Mouse (Mus musculus) ovary, postnatal 14 days (tissue): Measurements from ENCODE around the gene Cir1.

Experiments used
- DNase-seq: peaks from one replicate; pipeline ENCODE4 v3.0.0; 2022; ENCODE audit warnings: low spot score

Gene Cir1

DNA sequence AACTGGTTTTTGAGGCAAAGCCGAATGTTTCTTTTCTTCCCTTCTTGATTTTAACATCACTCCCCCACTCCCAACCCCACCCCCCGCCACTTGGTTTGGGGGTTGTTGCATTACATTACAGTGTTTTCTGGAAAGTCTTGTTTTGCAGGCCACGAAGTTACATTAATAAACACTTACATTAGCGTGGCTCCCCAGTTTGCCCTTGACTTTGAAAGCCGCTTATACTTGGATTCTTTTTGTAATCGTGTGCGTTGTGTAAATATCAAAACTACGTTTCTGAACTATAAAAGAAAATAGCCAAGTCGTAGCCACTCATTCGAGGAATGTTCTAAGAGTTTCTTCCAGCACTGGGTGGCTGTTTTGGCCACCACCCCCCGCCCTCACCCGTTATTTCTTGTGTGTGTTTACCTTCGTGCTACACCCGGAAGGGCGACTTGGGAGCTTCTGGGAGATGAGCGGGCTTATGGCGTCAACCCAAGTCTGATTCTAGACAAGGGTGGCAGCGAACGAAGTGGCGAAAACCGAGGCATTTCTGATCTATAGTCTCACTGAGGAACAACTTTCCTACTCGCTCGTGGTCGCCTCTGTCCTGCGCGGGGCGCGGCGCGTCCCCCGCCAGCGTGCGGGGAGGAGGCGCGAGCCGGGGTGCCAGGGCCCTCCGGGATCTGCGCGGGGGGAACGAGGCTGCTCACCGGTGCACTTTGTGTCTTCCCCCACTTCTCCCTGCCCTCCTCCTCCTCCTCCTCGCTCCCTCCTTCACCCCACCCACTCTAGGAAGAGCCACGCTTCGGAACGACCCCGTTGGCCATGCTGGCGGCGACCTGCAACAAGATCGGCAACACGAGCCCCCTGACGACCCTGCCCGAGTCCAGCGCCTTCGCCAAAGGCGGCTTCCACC is 39.9 kb downstream of the Cir1 start:
- DNase-seq = no peak

DNA sequence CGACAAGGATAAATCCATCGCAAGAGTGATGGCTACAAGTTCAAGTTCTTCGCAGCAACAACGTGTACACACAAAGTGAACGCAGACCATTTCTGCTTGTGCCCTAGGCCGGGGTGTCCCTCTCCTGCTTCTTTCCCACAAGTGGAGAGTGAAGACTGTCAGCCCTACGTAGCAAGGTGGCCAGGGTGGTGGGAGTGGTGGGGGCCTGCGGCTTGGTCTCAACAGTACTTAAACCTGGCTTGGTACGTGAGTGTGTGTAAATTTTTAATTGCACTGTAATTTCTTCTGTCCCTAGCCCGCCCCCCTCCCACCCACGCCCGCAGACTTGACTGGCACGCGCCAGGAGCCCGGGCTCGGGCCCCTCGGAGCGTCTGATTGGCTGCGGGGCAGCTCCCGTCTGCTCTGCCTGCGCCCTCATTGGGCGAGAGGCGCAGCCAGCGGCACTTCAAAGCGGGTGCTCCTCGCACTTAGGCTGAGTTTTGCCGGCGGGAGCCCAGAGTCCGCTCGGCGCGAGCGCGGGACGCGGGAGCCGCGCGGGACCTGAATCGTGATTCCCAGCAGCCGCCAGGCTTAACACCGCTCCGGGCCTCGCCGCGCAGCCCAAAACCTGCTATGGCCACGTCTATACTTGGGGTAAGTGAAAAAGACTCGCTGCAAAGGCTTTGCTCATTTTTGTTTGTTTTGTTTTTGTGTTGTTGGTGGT is 40.9 kb downstream of the Cir1 start, which contains the start of gene Sp9:
TSS of gene Sp9 (plus strand) at position 467 of the 703 bp plus-strand sequence.
- DNase-seq = no peak

DNA sequence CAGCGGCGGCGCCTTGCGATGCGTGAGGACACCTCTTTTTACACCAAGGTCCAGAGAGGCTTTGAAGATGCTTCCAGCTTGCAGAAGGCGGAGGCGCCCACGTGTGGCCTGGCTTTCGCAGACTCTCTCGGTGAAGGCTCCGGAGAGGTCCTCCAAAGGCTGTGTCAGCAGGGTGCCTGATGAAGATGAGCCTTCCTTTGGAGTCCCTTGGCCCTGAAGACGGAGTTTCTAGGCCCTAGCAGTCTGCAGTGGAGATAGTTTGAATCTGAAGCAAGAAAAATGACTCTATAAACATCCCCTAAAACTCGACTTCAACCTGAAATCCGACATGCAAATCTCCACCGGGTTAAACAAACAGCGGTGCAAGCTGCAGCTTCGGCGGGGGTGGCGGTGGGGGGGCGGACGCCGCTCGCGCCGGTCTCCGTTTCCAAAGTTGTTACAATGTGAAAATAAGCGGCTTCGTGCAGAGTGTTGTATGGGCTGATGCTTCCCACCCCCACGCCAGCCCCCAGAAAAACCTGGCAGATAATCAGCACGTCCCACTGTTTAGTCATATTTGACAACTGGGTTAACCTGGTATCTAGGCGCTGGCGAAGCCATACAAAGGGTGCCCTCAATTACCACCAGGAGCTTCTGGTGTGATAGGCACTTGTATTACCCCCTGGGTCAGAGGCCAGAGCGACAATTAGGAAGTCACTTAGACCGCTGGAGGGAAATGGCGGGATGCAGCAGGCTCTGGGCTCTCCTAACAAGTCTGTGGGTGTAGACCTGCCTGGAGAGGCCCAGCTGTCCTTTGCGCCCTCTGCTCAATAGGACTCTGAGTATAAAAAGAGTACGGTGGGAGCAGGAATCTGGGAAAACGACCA is 41.7 kb downstream of the Cir1 start:
- no peak for DNase-seq

DNA sequence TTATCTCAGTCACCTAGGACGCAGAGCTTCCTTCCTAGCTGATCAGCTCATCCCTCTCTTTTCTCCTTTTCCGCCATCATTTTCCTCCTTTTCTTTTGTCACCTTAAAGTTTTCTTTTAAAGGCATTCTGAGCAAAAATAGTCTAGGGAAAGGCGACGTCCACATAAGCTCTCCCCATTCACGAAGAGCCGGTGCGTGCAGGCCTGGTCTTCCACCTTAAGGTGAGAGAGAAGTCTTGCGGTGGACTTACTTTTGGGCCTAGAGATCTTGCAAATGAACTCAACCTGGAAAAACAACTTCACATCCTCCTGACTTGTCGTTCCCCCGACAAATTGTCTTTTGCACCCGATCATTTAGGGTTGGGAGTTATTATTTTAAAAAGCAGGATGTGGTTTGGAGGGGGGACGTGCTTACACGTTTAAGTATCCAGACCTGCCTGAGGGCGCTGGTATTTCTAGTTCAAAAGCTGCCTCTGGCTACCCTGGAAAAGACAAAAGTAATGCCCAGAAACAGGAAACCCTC is 42.4 kb downstream of the Cir1 start:
- no peak for DNase-seq

DNA sequence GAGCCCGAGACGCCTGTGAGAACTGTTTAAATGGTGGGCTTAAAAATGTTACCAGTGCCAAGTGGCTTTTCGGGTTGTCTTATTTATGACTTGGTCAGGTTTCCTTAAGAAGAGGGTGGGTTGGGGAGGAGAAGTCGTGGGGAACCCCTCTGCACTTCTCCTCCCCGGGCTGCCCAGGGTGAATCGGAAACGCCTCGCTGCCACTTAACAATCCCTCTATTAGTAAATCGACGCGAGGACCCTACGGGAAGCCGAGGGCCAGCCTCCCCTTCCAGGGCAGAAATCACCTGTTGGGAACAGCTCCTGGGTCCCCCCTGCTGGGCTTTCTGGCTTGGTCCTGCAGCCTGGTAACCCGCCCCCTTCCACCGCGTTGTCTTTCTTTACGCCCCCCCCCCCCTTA is 42.8 kb downstream of the Cir1 start:
- DNase-seq = no peak

DNA sequence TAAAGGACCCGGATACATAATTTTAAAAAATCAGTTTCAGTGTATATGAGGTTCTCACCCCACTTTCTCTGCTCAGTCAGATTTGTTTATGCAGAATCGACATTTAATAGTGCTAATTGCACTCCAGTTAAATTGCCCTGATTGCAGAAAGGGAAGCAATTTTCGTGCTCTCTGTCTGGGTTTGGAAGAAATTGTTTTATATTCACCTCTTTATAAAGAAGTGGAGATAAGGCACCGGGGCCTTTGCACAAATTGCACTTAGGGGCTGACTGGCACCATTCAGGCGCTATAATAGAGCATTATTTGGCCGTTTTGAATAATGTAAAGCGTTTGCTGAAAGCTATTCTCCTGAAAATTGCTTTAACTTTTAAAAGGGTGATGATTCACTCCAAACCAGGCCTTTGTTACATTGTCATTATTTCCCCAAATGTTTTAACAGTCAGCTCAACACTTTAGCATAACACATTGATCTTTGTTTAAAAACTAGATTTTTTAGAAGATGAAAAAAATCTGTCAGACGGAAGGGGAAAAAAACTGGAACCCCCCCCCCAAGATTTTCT is 43.6 kb downstream of the Cir1 start:
- no peak for DNase-seq

DNA sequence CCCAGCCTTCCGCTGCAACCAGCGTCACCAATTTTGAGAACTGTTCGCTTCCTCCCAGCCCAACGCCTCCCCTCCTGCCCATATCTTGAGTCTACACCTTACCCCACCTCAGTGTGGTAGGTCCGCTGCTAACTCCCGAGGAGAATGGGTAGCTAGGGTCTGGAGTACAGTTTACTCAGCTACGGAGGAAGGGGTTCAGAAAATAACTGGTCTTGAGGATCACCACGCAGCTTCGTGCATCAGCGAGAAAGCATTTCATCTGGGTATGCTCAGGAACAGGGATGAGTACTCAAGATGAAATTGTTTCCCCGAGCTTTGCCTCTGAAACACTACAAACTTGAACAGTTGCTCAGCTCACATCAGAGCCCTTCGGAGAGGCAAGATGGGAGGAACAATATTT is 44.2 kb downstream of the Cir1 start:
- no peak for DNase-seq

DNA sequence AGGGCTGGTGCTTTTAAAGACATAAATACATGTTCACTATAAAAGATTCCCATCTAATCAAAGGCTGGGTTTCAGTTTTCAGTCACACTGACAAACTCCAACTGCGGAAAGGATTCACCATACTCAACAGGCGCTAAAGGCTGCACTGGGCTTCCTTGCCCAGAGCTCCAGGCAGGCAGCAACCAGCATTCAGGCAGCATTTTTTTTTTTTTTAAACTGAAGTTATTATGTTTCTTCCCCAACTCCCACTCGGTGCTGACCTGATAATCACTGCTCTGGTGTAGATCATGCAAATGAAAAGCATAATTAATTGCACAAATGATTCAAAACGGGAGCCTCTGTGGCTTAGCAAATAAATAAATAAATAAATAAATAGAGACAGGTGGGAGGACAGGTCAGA is 44.7 kb downstream of the Cir1 start:
- DNase-seq = no peak

DNA sequence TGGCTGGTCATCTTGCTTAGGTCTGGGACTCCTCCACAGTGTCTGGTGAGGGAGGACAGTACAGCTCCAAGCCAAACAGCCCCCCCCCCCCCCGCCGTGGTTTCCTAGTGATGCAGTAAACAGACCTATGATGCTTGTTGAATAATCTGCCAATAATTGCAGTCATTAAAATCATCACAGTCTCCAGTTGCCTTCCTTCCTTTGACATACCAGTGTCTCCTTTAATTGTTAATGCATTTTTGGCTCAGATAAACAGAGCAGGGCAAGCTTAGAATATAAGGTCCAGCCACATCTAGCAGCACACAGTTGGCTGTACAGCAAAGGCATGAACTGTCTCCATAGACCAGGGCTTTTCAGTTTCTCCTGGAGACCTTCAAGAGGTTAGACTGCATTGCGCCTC is 45.3 kb downstream of the Cir1 start:
- DNase-seq = no peak

DNA sequence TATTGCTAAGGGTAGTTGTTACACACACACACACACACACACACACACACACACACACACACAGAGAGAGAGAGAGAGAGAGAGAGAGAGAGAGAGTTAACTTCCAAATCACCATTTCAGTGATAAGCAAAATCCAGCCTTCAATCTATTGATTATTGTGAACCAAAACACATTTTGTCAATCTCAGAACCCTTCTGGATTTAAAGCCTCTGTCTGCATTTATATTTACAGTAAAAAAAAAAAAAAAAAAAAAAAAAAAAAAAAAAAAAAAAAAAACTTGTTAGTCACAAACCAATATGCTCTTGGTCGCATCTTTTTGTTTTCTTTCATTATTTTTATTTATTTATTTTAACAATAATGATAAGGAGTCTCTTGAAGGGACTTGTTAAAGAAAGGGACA is 45.9 kb downstream of the Cir1 start:
- no peak for DNase-seq

DNA sequence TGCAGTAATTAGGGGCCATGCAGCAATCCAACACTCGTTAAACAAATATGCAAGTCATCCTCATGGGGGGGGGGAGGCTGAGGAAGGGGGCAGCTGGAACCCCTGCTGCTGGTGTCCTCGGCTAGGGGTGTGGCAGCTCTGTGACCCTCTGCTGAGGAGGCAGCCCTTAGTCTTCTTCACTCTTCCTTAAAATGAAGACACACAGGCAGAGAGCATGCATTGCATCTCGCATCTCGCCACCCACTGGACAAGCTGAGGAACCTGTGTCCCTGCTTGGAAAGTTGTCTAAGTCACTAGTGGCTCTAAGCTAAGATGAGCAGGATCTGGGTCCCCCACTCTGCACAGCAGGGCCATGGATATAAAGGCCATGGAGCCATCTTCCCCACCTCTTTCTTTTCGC is 46.5 kb downstream of the Cir1 start:
- DNase-seq = no peak

DNA sequence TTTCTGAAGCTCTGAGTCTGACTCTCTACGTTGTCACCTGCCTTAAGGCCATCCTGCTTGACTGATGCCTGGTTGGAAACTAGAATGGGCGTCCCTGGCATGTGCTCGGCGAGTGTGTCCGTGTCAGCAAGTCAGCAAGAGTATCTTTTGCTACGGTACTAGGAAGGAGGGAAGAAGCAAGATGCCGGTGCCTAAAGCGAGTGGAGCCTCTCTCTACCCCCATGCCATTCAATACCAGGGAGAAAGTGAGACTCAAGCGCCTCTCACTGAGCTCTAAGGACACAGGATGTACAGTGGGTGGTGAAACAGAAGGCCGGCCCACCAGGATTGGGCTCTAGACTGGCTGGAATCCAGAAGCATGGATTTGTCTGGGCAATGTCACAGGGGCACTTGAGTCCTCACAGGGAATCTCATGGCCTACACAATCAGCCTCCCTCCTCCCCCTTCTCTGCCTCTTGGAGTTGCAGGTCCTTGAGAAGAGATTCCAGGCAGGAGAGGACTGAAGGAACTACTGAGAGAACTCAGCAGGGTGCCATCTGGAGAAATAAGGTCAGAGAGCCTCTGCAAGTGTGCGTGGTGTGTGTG is 47.8 kb downstream of the Cir1 start:
- DNase-seq = no peak

DNA sequence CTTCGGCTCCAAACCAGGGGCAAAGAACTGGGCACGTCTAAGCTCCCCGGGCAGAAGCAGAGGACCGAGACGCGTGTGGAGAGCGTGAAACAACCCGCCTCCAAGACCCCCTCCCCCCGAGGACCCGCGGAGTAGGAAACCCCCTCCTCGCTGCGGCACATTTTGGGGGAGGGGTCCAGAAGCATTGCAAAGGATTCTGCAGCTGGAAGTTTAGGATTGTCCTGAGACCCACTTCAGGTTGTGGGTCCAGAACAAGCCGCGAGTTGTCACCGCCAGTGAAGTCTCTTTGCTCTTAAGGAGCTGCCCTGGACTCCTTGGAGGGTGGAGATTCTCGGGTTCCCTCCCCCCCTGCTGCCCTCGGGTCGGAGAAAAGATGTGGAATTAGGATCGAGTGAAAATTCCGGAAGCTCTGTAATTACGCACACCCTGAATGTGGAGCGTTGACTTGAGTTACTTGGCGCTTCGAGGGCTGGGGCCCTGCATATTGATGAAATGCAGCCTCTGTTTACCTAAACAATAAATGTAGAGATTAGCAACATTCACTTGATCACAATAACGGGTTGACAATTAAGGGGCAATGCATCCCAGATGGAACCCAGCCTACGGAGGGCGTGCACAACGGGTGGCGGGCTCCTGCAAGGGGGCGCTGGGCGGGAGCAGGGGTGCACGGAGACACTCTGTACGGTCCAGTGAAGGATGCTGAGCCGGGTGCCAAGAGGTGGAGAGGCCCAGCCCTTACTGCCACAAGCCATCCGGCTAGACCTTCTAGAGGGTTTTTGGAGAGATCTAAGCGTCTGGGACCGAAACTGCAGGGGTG is 48.5 kb downstream of the Cir1 start:
- DNase-seq = no peak

DNA sequence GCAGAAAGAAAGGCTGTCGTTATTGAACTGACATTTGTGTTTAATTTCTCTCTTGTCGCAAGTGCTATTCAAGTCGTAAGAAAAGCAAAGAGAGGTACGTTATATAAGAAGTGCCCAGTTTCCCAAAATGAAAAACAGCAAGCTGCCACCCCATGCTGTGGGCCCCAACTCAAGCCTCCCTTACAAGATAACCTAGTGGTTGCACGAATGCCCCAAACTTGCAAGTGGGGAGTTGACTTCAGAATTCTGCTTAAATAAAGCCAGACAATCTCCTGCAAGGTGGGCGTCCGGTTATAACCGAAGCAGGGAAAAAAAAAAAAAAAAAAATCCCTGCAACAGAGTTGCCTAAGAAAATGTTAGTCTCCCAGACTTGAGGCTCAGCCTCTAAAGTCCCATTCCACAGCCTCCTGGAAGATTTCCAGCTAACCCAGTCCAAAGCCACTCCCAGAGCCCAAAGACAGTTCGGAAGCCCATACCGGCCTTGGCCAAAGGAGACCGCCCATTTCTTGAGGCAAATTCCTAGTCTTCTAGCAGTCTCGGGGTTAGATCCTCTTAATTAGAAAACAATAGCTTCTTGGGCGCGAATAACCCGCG is 49.2 kb downstream of the Cir1 start:
- no peak for DNase-seq

DNA sequence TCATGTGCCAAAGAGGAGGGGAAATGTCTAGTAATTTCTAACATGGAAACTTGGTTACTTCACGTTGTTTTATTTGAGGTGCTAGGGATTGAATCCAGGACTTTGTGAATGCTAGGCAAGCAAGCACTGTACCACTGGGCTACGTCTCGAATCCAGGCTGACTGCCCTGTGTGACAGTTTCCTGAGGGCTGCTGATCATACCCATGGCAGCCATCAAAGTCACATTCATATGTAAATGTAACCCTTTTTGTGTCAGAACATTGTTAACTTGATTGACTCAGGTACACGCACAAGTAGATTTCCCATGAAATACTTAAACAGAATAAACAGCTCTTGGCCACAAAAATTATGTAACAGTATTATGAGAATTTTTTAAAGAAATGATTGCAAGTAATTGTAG is 63.8 kb downstream of the Cir1 start:
- DNase-seq = no peak

DNA sequence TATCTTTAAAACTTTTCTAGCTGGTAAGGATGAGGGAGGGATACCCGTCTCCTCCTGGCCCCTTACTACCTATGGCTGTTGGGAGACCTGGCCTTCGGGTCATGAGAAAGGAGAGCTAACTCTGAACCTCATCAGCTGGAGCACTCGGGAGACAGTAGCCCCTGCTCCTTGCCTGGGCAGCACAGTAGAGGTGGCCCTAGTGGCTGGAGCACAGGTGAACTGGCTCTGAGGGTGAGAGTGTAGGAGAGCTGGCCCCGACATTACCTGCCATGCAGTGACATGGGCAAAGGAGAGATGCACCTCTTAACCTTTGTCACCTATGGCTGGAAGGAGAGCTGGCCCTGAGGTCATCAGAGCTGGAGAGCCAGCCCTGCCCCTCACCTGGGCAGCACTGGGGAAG is 71.2 kb downstream of the Cir1 start:
- no peak for DNase-seq
